Mouse (Mus musculus) midbrain, embryonic 11.5 days (tissue): Measurements from ENCODE around the gene Mpz. TPM values are rescaled to one million over a fixed set of nuclear protein-coding genes. Genes with fewer than 3 reads are reported as not detected.

Experiments used
- ATAC-seq: fragments of 200-750 bp; cut with Nextera tagmentation; 2 replicates; pipeline ENCODE4 v1.8.0; 2017; ENCODE audit warnings: moderate TSS enrichment, moderate library complexity; ENCODE audit not compliant: low FRiP score
- DNase-seq: peaks from one replicate; pipeline ENCODE4 v3.0.0; 2015; ENCODE audit warnings: low spot score; ENCODE audit errors: missing footprints
- H3K27ac ChIP-seq: fragments of 300-500 bp; sonication (generic); 2 replicates; pipeline ENCODE4 v1.5.1; 2014; ENCODE audit warnings: low read depth, low read length
- H3K27me3 ChIP-seq: fragments of 300-500 bp; sonication (generic); 2 replicates; pipeline ENCODE4 v1.6.1; 2014; ENCODE audit warnings: mild to moderate bottlenecking, low read length, moderate library complexity, mixed read lengths; ENCODE audit not compliant: control insufficient read depth, insufficient read depth
- H3K36me3 ChIP-seq: fragments of 300-500 bp; sonication (generic); 2 replicates; pipeline ENCODE4 v1.6.1; 2014; ENCODE audit warnings: mild to moderate bottlenecking, low read length, moderate library complexity, mixed read lengths; ENCODE audit not compliant: control insufficient read depth, insufficient read depth
- H3K4me1 ChIP-seq: fragments of 300-500 bp; sonication (generic); 2 replicates; pipeline ENCODE4 v1.6.1; 2014; ENCODE audit warnings: low read length; ENCODE audit not compliant: control insufficient read depth, insufficient read depth
- H3K4me2 ChIP-seq: fragments of 300-500 bp; sonication (generic); 2 replicates; pipeline ENCODE4 v1.6.1; 2014; ENCODE audit warnings: mild to moderate bottlenecking, moderate library complexity
- H3K4me3 ChIP-seq: fragments of 300-500 bp; sonication (generic); 2 replicates; pipeline ENCODE4 v1.5.1; 2014; ENCODE audit warnings: low read depth, low read length
- H3K9ac ChIP-seq: fragments of 300-500 bp; sonication (generic); 2 replicates; pipeline ENCODE4 v1.6.1; 2014; ENCODE audit warnings: low read length
- H3K9me3 ChIP-seq: fragments of 300-500 bp; sonication (generic); 2 replicates; pipeline ENCODE4 v1.6.1; 2016; ENCODE audit warnings: low read length; ENCODE audit not compliant: control insufficient read depth
- WGBS: fragments of 180-500 bp; shearing (Covaris S2); extraction: QIAGEN DNeasy Blood & Tissue Kit; methylation state at CpG from one replicate; pipeline ENCODE4 v1.1.7; 2014; 5-methylcytosine and 5-hydroxymethylcytosine counted together
- polyA plus RNA-seq: library from polyadenylated mRNA; unstranded; fragments of >200 nt; fragmentation: Nextera tagmentation; extraction: Ambion mirVana; gene quantifications from 2 replicates; pipeline ENCODE4 v1.2.1, GENCODE M21; 2014

The Mpz gene
- polyA plus RNA-seq, 1 experiment from 2014 or later: 0.12 TPM

- peak; percentile 62 for DNase-seq
- H3K27me3 ChIP-seq: peaks cover 5% of the 10 kb centered on the region; the same call in 1 of the 2 replicates
- 100% methylated on average over 1 of the region's 1 CpGs for WGBS
- H3K4me3 ChIP-seq: no peak overlapping the region
- no peak overlapping the region for H3K4me2 ChIP-seq
- H3K36me3 ChIP-seq: no peaks in the 10 kb centered on the region
- no peaks in the 10 kb centered on the region for H3K9me3 ChIP-seq
- H3K27ac ChIP-seq: no peak overlapping the region
- peaks cover 2% of the 10 kb centered on the region; the same call in 1 of the 2 replicates for H3K4me1 ChIP-seq
- no peak for ATAC-seq
- H3K9ac ChIP-seq: no peak overlapping the region
Measured at GRCm38 (mm10) chr1:171200769-171201168, 50.3 kb downstream of the Mpz start.

- no peak for ATAC-seq
Measured at GRCm38 (mm10) chr1:171203471-171204248, 53.1 kb downstream of the Mpz start.

GRCm38 (mm10) chr1:171204249-171204644, 53.7 kb downstream of the Mpz start:
- WGBS: 78% methylated on average over 7 of the region's 7 CpGs
- H3K9me3 ChIP-seq: no peaks in the 10 kb centered on the region
- H3K9ac ChIP-seq: no peak overlapping the region
- no peak overlapping the region for H3K4me3 ChIP-seq
- no peak overlapping the region for H3K4me2 ChIP-seq
- no peaks in the 10 kb centered on the region for H3K36me3 ChIP-seq
- DNase-seq (no peak), ATAC-seq (no peak)
- H3K27me3 ChIP-seq: no peaks in the 10 kb centered on the region
- no peaks in the 10 kb centered on the region for H3K4me1 ChIP-seq
- no peak overlapping the region for H3K27ac ChIP-seq

More at GRCm38 (mm10) chr1:171203471-171204248, 53.1 kb downstream of the Mpz start:
- no peak overlapping the region for H3K27ac ChIP-seq
- no peak overlapping the region for H3K4me2 ChIP-seq
- H3K4me3 ChIP-seq: no peak overlapping the region
- no peaks in the 10 kb centered on the region for H3K36me3 ChIP-seq
- no peaks in the 10 kb centered on the region for H3K27me3 ChIP-seq
- no peaks in the 10 kb centered on the region for H3K9me3 ChIP-seq
- H3K4me1 ChIP-seq: no peaks in the 10 kb centered on the region
- DNase-seq: no peak
- 61% methylated on average over 9 of the region's 11 CpGs for WGBS
- H3K9ac ChIP-seq: no peak overlapping the region

GRCm38 (mm10) chr1:171205704-171206493, 55.4 kb downstream of the Mpz start:
- Histone ChIP-seq H3K9me3 (no peaks in the 10 kb centered on the region), H3K4me2 (no peak overlapping the region), H3K27ac (no peak overlapping the region), H3K4me1 (no peaks in the 10 kb centered on the region), H3K9ac (no peak overlapping the region), H3K27me3 (no peaks in the 10 kb centered on the region; the same call in 1 of the 2 replicates), H3K36me3 (no peaks in the 10 kb centered on the region), H3K4me3 (no peak overlapping the region)
- ATAC-seq (no peak), DNase-seq (no peak)
- 79% methylated on average over 6 of the region's 6 CpGs for WGBS

GRCm38 (mm10) chr1:171209409-171209808, 58.9 kb downstream of the Mpz start:
- Histone ChIP-seq H3K4me3 (no peak overlapping the region), H3K4me2 (no peak overlapping the region), H3K27ac (no peak overlapping the region), H3K36me3 (no peaks in the 10 kb centered on the region), H3K27me3 (no peaks in the 10 kb centered on the region; the same call in 1 of the 2 replicates), H3K9me3 (no peaks in the 10 kb centered on the region), H3K4me1 (no peaks in the 10 kb centered on the region), H3K9ac (no peak overlapping the region)
- WGBS: 24% methylated on average over 4 of the region's 4 CpGs
- DNase-seq (no peak), ATAC-seq (no peak)

Other genes with a start within 250 kb of the Mpz start
- gene Fcrlb, start 237.8 kb upstream of the Mpz start, polyA plus RNA-seq: not detected in 2 replicates
- not detected in 2 replicates for gene Fcrla, start 223.1 kb upstream of the Mpz start, polyA plus RNA-seq
- gene Fcgr2b, start 174.2 kb upstream of the Mpz start, polyA plus RNA-seq: 0.18 TPM in 1 of 2 replicates, not detected in the other
- 0.18 and 0.55 TPM in 2 replicates for gene Fcgr4, start 131.8 kb upstream of the Mpz start, polyA plus RNA-seq
- gene Fcgr3, start 85.8 kb upstream of the Mpz start, polyA plus RNA-seq: 8.5 and 8.6 TPM in 2 replicates
- 1.7 and 2.4 TPM in 2 replicates for gene Cfap126, start 36.8 kb upstream of the Mpz start, polyA plus RNA-seq
- gene Sdhc, start 108 bp upstream of the Mpz start, polyA plus RNA-seq: 291 and 314 TPM in 2 replicates
- 30.1 and 32.0 TPM in 2 replicates for gene Pcp4l1, start 45.6 kb downstream of the Mpz start, polyA plus RNA-seq
- gene Nr1i3, start 63.3 kb downstream of the Mpz start, polyA plus RNA-seq: 0.10 and 0.18 TPM in 2 replicates
- gene Tomm40l, start 71.8 kb downstream of the Mpz start, polyA plus RNA-seq: 24.0 and 24.7 TPM in 2 replicates
- gene Apoa2, start 74.3 kb downstream of the Mpz start, polyA plus RNA-seq: 2.1 and 3.7 TPM in 2 replicates
- gene Fcer1g, start 83.7 kb downstream of the Mpz start, polyA plus RNA-seq: 25.5 and 27.3 TPM in 2 replicates
- gene Adamts4, start 99.7 kb downstream of the Mpz start, polyA plus RNA-seq: 4.0 and 4.4 TPM in 2 replicates
- 232 and 274 TPM in 2 replicates for gene Ndufs2, start 100.7 kb downstream of the Mpz start, polyA plus RNA-seq
- 49.5 and 58.4 TPM in 2 replicates for gene B4galt3, start 119.6 kb downstream of the Mpz start, polyA plus RNA-seq
- 54.1 and 56.3 TPM in 2 replicates for gene Ppox, start 130.5 kb downstream of the Mpz start, polyA plus RNA-seq
- 84.7 and 88.6 TPM in 2 replicates for gene Usp21, start 137.3 kb downstream of the Mpz start, polyA plus RNA-seq
- 115 and 117 TPM in 2 replicates for gene Ufc1, start 144.3 kb downstream of the Mpz start, polyA plus RNA-seq
- gene Dedd, start 178.4 kb downstream of the Mpz start, polyA plus RNA-seq: 45.1 and 46.7 TPM in 2 replicates
- 31.9 and 32.7 TPM in 2 replicates for gene Nit1, start 194.9 kb downstream of the Mpz start, polyA plus RNA-seq
- gene Pfdn2, start 195.0 kb downstream of the Mpz start, polyA plus RNA-seq: 64.8 and 69.8 TPM in 2 replicates
- 1.4 and 2.3 TPM in 2 replicates for gene Klhdc9, start 210.1 kb downstream of the Mpz start, polyA plus RNA-seq
- 0.49 and 0.65 TPM in 2 replicates for gene Nectin4, start 219.4 kb downstream of the Mpz start, polyA plus RNA-seq
- gene Arhgap30, start 238.2 kb downstream of the Mpz start, polyA plus RNA-seq: 0.38 and 0.57 TPM in 2 replicates